Mouse (Mus musculus) intestine, embryonic 16.5 days (tissue): ENCODE measurements around the gene Sgpp1. TPM values are rescaled to one million over a fixed set of nuclear protein-coding genes. Genes with fewer than 3 reads are reported as not detected.

ENCODE experiments used
- ATAC-seq: fragments of 200-750 bp; cut with Nextera tagmentation; 2 replicates; pipeline ENCODE4 v1.8.0; 2017; ENCODE audit warnings: moderate TSS enrichment, moderate library complexity
- H3K27ac ChIP-seq: fragments of 300-500 bp; sonication (generic); 2 replicates; pipeline ENCODE4 v1.5.1; 2014; ENCODE audit warnings: mild to moderate bottlenecking, low read length
- H3K27me3 ChIP-seq: fragments of 300-500 bp; sonication (generic); replicated peaks from 2 replicates; pipeline ENCODE4 v1.6.1; 2014; ENCODE audit warnings: low read length, control low read depth, mixed read lengths; ENCODE audit not compliant: control insufficient read depth, insufficient read depth
- H3K36me3 ChIP-seq: fragments of 300-500 bp; sonication (generic); 2 replicates; pipeline ENCODE4 v1.6.1; 2014; ENCODE audit warnings: low read length, control low read depth; ENCODE audit not compliant: control insufficient read depth, insufficient read depth
- H3K4me1 ChIP-seq: fragments of 300-500 bp; sonication (generic); 2 replicates; pipeline ENCODE4 v1.6.1; 2014; ENCODE audit warnings: low read length, control low read depth, mixed read lengths; ENCODE audit not compliant: control insufficient read depth, insufficient read depth
- H3K4me2 ChIP-seq: fragments of 300-500 bp; sonication (generic); 2 replicates; pipeline ENCODE4 v1.6.1; 2014; ENCODE audit warnings: low read depth, low read length, control low read depth
- H3K4me3 ChIP-seq: fragments of 300-500 bp; sonication (generic); 2 replicates; pipeline ENCODE4 v1.5.1; 2014; ENCODE audit warnings: mild to moderate bottlenecking, low read length
- H3K9ac ChIP-seq: fragments of 300-500 bp; sonication (generic); 2 replicates; pipeline ENCODE4 v1.6.1; 2014; ENCODE audit warnings: low read depth, low read length
- H3K9me3 ChIP-seq: fragments of 300-500 bp; sonication (generic); 2 replicates; pipeline ENCODE4 v1.6.1; 2016; ENCODE audit warnings: low read length, control low read depth; ENCODE audit not compliant: control insufficient read depth
- WGBS: fragments of 180-500 bp; shearing (Covaris S2); extraction: QIAGEN DNeasy Blood & Tissue Kit; methylation state at CpG from one replicate; pipeline ENCODE4 v1.1.7; 2014; 5-methylcytosine and 5-hydroxymethylcytosine counted together
- polyA plus RNA-seq: library from polyadenylated mRNA; unstranded; fragments of >200 nt; fragmentation: Nextera tagmentation; extraction: Ambion mirVana; gene quantifications from 2 replicates; pipeline ENCODE4 v1.2.1, GENCODE M21; 2015

Sgpp1 gene
- polyA plus RNA-seq, 1 experiment from 2014 or later: 9.6 TPM

DNA sequence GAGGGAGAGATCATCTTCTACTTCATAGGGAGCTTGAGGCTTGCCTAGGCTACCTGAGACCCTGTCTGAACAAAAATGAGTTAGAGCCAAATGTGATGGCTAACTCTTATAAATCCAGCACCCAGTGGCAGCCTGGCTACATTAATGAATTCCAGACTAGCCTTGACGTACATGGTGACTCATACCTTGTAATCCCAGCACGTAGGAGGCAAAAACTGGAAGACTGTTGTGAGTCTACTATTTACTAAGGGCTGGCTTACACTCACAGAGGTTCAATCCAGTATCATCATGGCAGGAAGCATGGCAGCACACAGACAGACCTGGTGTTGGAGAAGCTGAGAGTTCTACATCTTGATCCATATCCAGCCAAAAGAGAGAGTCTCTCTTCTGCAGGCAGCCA lies 52.7 kb downstream of the Sgpp1 start:
- no peak for ATAC-seq
- Histone ChIP-seq H3K4me3 (no peak overlapping the region), H3K4me1 (no peaks in the 10 kb centered on the region), H3K9me3 (no peaks in the 10 kb centered on the region), H3K9ac (no peak overlapping the region), H3K27me3 (no peaks in the 10 kb centered on the region), H3K4me2 (no peak overlapping the region), H3K27ac (no peak overlapping the region), H3K36me3 (no peaks in the 10 kb centered on the region)
- 80% methylated on average over 2 of the region's 2 CpGs for whole genome bisulfite sequencing

GRCm38 (mm10) chr12:75681101-75681500 lies 54.4 kb downstream of the Sgpp1 start:
- WGBS: 75% methylated on average over 4 of the region's 4 CpGs

GRCm38 (mm10) chr12:75678393-75678792 lies 57.1 kb downstream of the Sgpp1 start:
- no peak overlapping the region for H3K4me3 ChIP-seq
- WGBS: 82% methylated on average over 4 of the region's 4 CpGs
- peak; percentile 82 for ATAC-seq
- no peaks in the 10 kb centered on the region for H3K36me3 ChIP-seq
- no peak overlapping the region for H3K9ac ChIP-seq
- no peak overlapping the region for H3K4me2 ChIP-seq
- no peaks in the 10 kb centered on the region for H3K9me3 ChIP-seq
- no peaks in the 10 kb centered on the region for H3K27me3 ChIP-seq
- no peaks in the 10 kb centered on the region for H3K4me1 ChIP-seq
- H3K27ac ChIP-seq: no peak overlapping the region

More at GRCm38 (mm10) chr12:75681101-75681500, 54.4 kb downstream of the Sgpp1 start:
- Histone ChIP-seq H3K9ac (no peak overlapping the region), H3K9me3 (no peaks in the 10 kb centered on the region), H3K4me1 (no peaks in the 10 kb centered on the region), H3K27ac (no peak overlapping the region), H3K27me3 (no peaks in the 10 kb centered on the region), H3K36me3 (no peaks in the 10 kb centered on the region), H3K4me3 (no peak overlapping the region), H3K4me2 (no peak overlapping the region)
- ATAC-seq: no peak

DNA sequence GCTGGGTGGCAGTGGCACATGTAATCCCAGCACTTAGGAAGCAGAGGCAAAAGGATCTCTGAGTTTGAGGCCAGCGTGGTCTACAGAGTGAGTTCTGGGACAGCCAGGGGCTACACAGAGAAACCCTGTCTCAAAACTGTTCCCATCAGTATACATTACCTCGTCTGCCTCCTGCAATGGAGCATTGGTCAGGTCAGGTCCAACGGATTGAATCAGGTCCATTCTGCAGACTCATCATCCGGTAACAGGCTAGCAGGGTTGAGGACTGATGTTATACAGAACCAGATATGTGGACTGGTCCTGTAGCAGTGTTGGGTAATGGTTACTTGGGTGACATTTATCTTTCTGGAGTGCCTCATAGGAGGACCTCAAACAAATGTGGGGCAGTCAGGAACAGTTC lies 62.9 kb downstream of the Sgpp1 start:
- H3K4me1 ChIP-seq: peaks cover 15% of the 10 kb centered on the region
- ATAC-seq: no peak
- no peaks in the 10 kb centered on the region for H3K27me3 ChIP-seq
- H3K27ac ChIP-seq: no peak overlapping the region
- H3K36me3 ChIP-seq: no peaks in the 10 kb centered on the region
- H3K9ac ChIP-seq: no peak overlapping the region
- 92% methylated on average over 4 of the region's 4 CpGs for WGBS
- H3K9me3 ChIP-seq: no peaks in the 10 kb centered on the region
- H3K4me3 ChIP-seq: no peak overlapping the region
- H3K4me2 ChIP-seq: no peak overlapping the region

- no peak overlapping the region for H3K4me3 ChIP-seq
Measured at GRCm38 (mm10) chr12:75671759-75672315, 63.7 kb downstream of the Sgpp1 start.

GRCm38 (mm10) chr12:75670611-75671010 lies 64.9 kb downstream of the Sgpp1 start:
- 88% methylated on average over 6 of the region's 6 CpGs for WGBS
- no peaks in the 10 kb centered on the region for H3K9me3 ChIP-seq
- no peak overlapping the region for H3K27ac ChIP-seq
- peaks cover 15% of the 10 kb centered on the region for H3K4me1 ChIP-seq
- H3K4me3 ChIP-seq: peak overlapping the region; percentile 61
- peak overlapping the region; percentile 72 for H3K9ac ChIP-seq
- H3K4me2 ChIP-seq: peak overlapping the region; percentile 73
- ATAC-seq: no peak
- no peaks in the 10 kb centered on the region for H3K27me3 ChIP-seq
- no peaks in the 10 kb centered on the region for H3K36me3 ChIP-seq

More at GRCm38 (mm10) chr12:75671759-75672315, 63.7 kb downstream of the Sgpp1 start:
- Histone ChIP-seq H3K4me1 (peaks cover 15% of the 10 kb centered on the region), H3K4me2 (no peak overlapping the region), H3K27ac (no peak overlapping the region), H3K27me3 (no peaks in the 10 kb centered on the region), H3K9me3 (no peaks in the 10 kb centered on the region), H3K9ac (no peak overlapping the region), H3K36me3 (no peaks in the 10 kb centered on the region)
- ATAC-seq: no peak
- WGBS: 74% methylated on average over 3 of the region's 3 CpGs

- Histone ChIP-seq H3K4me3 (peak within 1 kb of the TSS; percentile 66), H3K4me1 (peaks cover 15% of the 10 kb centered on the region), H3K27ac (peak within 1 kb of the TSS; percentile 91), H3K9me3 (no peaks in the 10 kb centered on the region), H3K27me3 (no peaks in the 10 kb centered on the region), H3K9ac (peak within 1 kb of the TSS; percentile 74), H3K36me3 (no peaks in the 10 kb centered on the region), H3K4me2 (peak within 1 kb of the TSS; percentile 73)
- peak; percentile 99 for ATAC-seq
- under 1% methylated on average over 55 of the region's 55 CpGs for WGBS
Measured at GRCm38 (mm10) chr12:75669258-75670106, 66.0 kb downstream of the Sgpp1 start, which contains the start of gene Wdr89. Gene Wdr89, minus strand, starts transcription at chr12:75669537.

DNA sequence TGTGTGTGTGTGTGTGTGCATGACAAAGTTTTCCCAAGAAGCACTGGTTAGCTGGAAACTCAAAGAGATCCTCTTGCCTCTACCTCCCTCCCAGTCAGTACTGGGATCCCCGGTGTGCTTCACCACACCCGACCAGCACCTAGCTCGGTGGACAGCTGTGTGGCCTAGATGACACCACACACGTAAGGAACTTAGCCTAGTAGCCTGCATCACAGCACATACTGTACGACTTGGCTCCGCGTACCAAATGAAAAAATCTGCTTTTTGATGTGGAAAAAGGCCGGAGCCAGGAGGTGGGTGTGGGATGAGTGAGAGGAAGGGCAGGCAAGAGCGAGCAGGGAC lies 66.6 kb downstream of the Sgpp1 start:
- H3K36me3 ChIP-seq: no peaks in the 10 kb centered on the region
- no peaks in the 10 kb centered on the region for H3K27me3 ChIP-seq
- H3K4me1 ChIP-seq: peaks cover 15% of the 10 kb centered on the region
- WGBS: 2% methylated on average over 9 of the region's 9 CpGs
- peak overlapping the region; percentile 73 for H3K4me2 ChIP-seq
- peak overlapping the region; percentile 76 for H3K27ac ChIP-seq
- peak overlapping the region; percentile 74 for H3K9ac ChIP-seq
- no peaks in the 10 kb centered on the region for H3K9me3 ChIP-seq
- peak overlapping the region; percentile 66 for H3K4me3 ChIP-seq
- ATAC-seq: peak; percentile 43

- H3K27me3 ChIP-seq: no peaks in the 10 kb centered on the region
- ATAC-seq: no peak
- WGBS: 83% methylated on average over 2 of the region's 2 CpGs
- no peak overlapping the region for H3K27ac ChIP-seq
- no peak overlapping the region for H3K9ac ChIP-seq
- no peaks in the 10 kb centered on the region for H3K9me3 ChIP-seq
- H3K4me3 ChIP-seq: no peak overlapping the region; the same call in 1 of the 2 replicates
- peaks cover 15% of the 10 kb centered on the region for H3K4me1 ChIP-seq
- H3K36me3 ChIP-seq: no peaks in the 10 kb centered on the region
- peak overlapping the region; percentile 73; the same call in 1 of the 2 replicates for H3K4me2 ChIP-seq
Measured at GRCm38 (mm10) chr12:75668221-75668620, 67.3 kb downstream of the Sgpp1 start.
